Mouse (Mus musculus): ENCODE measurements at regions not wholly inside any gene's neighbourhood (a gene's known extent, or its start where the extent isn't known, plus 50 kb on each side); places are given as distances from the start of the nearest gene placed in this dataset.

GRCm38 (mm10) chr14:24956528-24957210 is 469.7 kb downstream of the Rps24 start:
- Histone ChIP-seq H3K9ac (replicated peaks; ENCODE audit: low read depth, low read length) (no peak overlapping the region), H3K4me1 (ENCODE audit: control insufficient read depth, insufficient read depth) (no peaks in the 10 kb centered on the region), H3K27me3 (ENCODE audit: control insufficient read depth, insufficient read depth, low read length) (no peaks in the 10 kb centered on the region), H3K9me3 (replicated peaks; ENCODE audit: control insufficient read depth, low read length) (no peaks in the 10 kb centered on the region), H3K4me2 (ENCODE audit: low read depth, low read length) (no peak overlapping the region), H3K27ac (ENCODE audit: low read depth) (no peak overlapping the region), H3K4me3 (ENCODE audit: low read depth, low read length) (no peak overlapping the region), H3K36me3 (replicated peaks; ENCODE audit: control insufficient read depth, insufficient read depth, low read length) (no peaks in the 10 kb centered on the region)
- 76% methylated on average over 2 of the region's 2 CpGs for WGBS
- TF ChIP-seq EP300 (IDR thresholded peaks at IDR 0.05; ENCODE audit: low read depth), result no peak
- TF ChIP-seq CTCF (IDR thresholded peaks at IDR 0.05; ENCODE audit: low read depth), result no peak
- ATAC-seq (ENCODE audit: insufficient read depth, low read depth) (no peak), DNase-seq (ENCODE audit: low spot score) (no peak)

- DNase-seq (ENCODE audit: low spot score), result no peak
- TF ChIP-seq EP300 (IDR thresholded peaks at IDR 0.05; ENCODE audit: low read depth), result no peak
- no peak for TF ChIP-seq CTCF (IDR thresholded peaks at IDR 0.05; ENCODE audit: low read depth)
- Histone ChIP-seq H3K36me3 (replicated peaks; ENCODE audit: control insufficient read depth, insufficient read depth, low read length) (no peaks in the 10 kb centered on the region), H3K4me1 (ENCODE audit: control insufficient read depth, insufficient read depth) (no peaks in the 10 kb centered on the region), H3K27ac (ENCODE audit: low read depth) (no peak overlapping the region), H3K4me3 (ENCODE audit: low read depth, low read length) (no peak overlapping the region), H3K27me3 (ENCODE audit: control insufficient read depth, insufficient read depth, low read length) (no peaks in the 10 kb centered on the region), H3K4me2 (ENCODE audit: low read depth, low read length) (no peak overlapping the region), H3K9ac (replicated peaks; ENCODE audit: low read depth, low read length) (no peak overlapping the region), H3K9me3 (replicated peaks; ENCODE audit: control insufficient read depth, low read length) (no peaks in the 10 kb centered on the region)
- 71% methylated on average over 4 of the region's 4 CpGs for WGBS
- no peak for ATAC-seq (ENCODE audit: insufficient read depth, low read depth)
Measured at GRCm38 (mm10) chr14:24957392-24957791, 470.5 kb downstream of the Rps24 start.

GRCm38 (mm10) chr14:24958821-24959220 is 471.9 kb downstream of the Rps24 start:
- no peak overlapping the region for H3K27ac ChIP-seq (ENCODE audit: low read depth)
- TF ChIP-seq CTCF (IDR thresholded peaks at IDR 0.05; ENCODE audit: low read depth), result no peak
- TF ChIP-seq EP300 (IDR thresholded peaks at IDR 0.05; ENCODE audit: low read depth), result no peak
- ATAC-seq (ENCODE audit: insufficient read depth, low read depth), result no peak
- no peaks in the 10 kb centered on the region for H3K9me3 ChIP-seq (replicated peaks; ENCODE audit: control insufficient read depth, low read length)
- no peaks in the 10 kb centered on the region for H3K36me3 ChIP-seq (replicated peaks; ENCODE audit: control insufficient read depth, insufficient read depth, low read length)
- no peaks in the 10 kb centered on the region for H3K27me3 ChIP-seq (ENCODE audit: control insufficient read depth, insufficient read depth, low read length)
- DNase-seq (ENCODE audit: low spot score), result no peak
- H3K4me2 ChIP-seq (ENCODE audit: low read depth, low read length), result no peak overlapping the region
- WGBS, result 96% methylated on average over 4 of the region's 4 CpGs
- no peak overlapping the region for H3K4me3 ChIP-seq (ENCODE audit: low read depth, low read length)
- no peak overlapping the region for H3K9ac ChIP-seq (replicated peaks; ENCODE audit: low read depth, low read length)
- no peaks in the 10 kb centered on the region for H3K4me1 ChIP-seq (ENCODE audit: control insufficient read depth, insufficient read depth)

- Histone ChIP-seq H3K4me1 (ENCODE audit: control insufficient read depth, insufficient read depth) (no peaks in the 10 kb centered on the region), H3K4me2 (ENCODE audit: low read depth, low read length) (no peak overlapping the region), H3K27me3 (ENCODE audit: control insufficient read depth, insufficient read depth, low read length) (no peaks in the 10 kb centered on the region), H3K9me3 (replicated peaks; ENCODE audit: control insufficient read depth, low read length) (no peaks in the 10 kb centered on the region), H3K9ac (replicated peaks; ENCODE audit: low read depth, low read length) (no peak overlapping the region), H3K36me3 (replicated peaks; ENCODE audit: control insufficient read depth, insufficient read depth, low read length) (no peaks in the 10 kb centered on the region), H3K27ac (ENCODE audit: low read depth) (no peak overlapping the region), H3K4me3 (ENCODE audit: low read depth, low read length) (no peak overlapping the region)
- ATAC-seq (ENCODE audit: insufficient read depth, low read depth) (no peak), DNase-seq (ENCODE audit: low spot score) (no peak)
- TF ChIP-seq CTCF (IDR thresholded peaks at IDR 0.05; ENCODE audit: low read depth) (no peak), EP300 (IDR thresholded peaks at IDR 0.05; ENCODE audit: low read depth) (no peak)
- 81% methylated on average over 1 of the region's 1 CpGs for WGBS
Measured at GRCm38 (mm10) chr14:24959401-24959800, 472.5 kb downstream of the Rps24 start.

- no peak overlapping the region for H3K9ac ChIP-seq (replicated peaks; ENCODE audit: low read depth, low read length)
- H3K27ac ChIP-seq (ENCODE audit: low read depth), result no peak overlapping the region
- no peak for TF ChIP-seq EP300 (IDR thresholded peaks at IDR 0.05; ENCODE audit: low read depth)
- no peak for TF ChIP-seq CTCF (IDR thresholded peaks at IDR 0.05; ENCODE audit: low read depth)
- 19% methylated on average over 5 of the region's 5 CpGs for WGBS
- H3K27me3 ChIP-seq (ENCODE audit: control insufficient read depth, insufficient read depth, low read length), result no peaks in the 10 kb centered on the region
- H3K4me2 ChIP-seq (ENCODE audit: low read depth, low read length), result no peak overlapping the region
- H3K4me3 ChIP-seq (ENCODE audit: low read depth, low read length), result no peak overlapping the region
- no peaks in the 10 kb centered on the region for H3K4me1 ChIP-seq (ENCODE audit: control insufficient read depth, insufficient read depth)
- no peak for DNase-seq (ENCODE audit: low spot score)
- no peaks in the 10 kb centered on the region for H3K9me3 ChIP-seq (replicated peaks; ENCODE audit: control insufficient read depth, low read length)
- peak; percentile 63; the same call in 1 of the 2 replicates for ATAC-seq (ENCODE audit: insufficient read depth, low read depth)
- no peaks in the 10 kb centered on the region for H3K36me3 ChIP-seq (replicated peaks; ENCODE audit: control insufficient read depth, insufficient read depth, low read length)
Measured at GRCm38 (mm10) chr14:24960082-24960482, 473.2 kb downstream of the Rps24 start.

GRCm38 (mm10) chr14:24960875-24961274 is 473.9 kb downstream of the Rps24 start:
- DNase-seq (ENCODE audit: low spot score), result no peak
- WGBS, result 62% methylated on average over 3 of the region's 3 CpGs

More at GRCm38 (mm10) chr14:24960875-24961274, 473.9 kb downstream of the Rps24 start:
- Histone ChIP-seq H3K4me3 (ENCODE audit: low read depth, low read length) (no peak overlapping the region), H3K4me2 (ENCODE audit: low read depth, low read length) (no peak overlapping the region), H3K9ac (replicated peaks; ENCODE audit: low read depth, low read length) (no peak overlapping the region), H3K36me3 (replicated peaks; ENCODE audit: control insufficient read depth, insufficient read depth, low read length) (no peaks in the 10 kb centered on the region), H3K27me3 (ENCODE audit: control insufficient read depth, insufficient read depth, low read length) (no peaks in the 10 kb centered on the region), H3K27ac (ENCODE audit: low read depth) (no peak overlapping the region), H3K4me1 (ENCODE audit: control insufficient read depth, insufficient read depth) (no peaks in the 10 kb centered on the region), H3K9me3 (replicated peaks; ENCODE audit: control insufficient read depth, low read length) (no peaks in the 10 kb centered on the region)
- TF ChIP-seq CTCF (IDR thresholded peaks at IDR 0.05; ENCODE audit: low read depth) (no peak), EP300 (IDR thresholded peaks at IDR 0.05; ENCODE audit: low read depth) (no peak)
- no peak for ATAC-seq (ENCODE audit: insufficient read depth, low read depth)
